In the genomic region with DNA sequence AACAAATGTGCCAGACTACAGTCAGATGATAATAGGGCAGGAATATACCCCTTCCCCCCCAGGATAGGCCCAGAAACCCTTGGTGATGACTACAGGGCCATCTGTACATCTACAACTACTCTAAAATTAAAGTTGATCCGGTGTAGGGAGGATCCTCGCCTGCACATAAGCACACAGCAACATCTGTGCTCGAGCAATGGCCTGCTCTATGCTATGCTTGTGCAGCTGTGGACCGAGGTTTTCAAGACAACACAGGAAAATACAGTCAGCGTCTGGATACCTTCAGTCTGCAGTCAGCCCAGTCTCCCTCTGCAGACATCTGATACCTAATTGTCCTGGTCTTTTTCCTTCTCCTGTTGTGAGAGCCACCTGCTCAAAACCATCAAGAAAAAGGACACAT, we compare ENCODE assay signal across 22 mouse cellular contexts.
DNase-seq lines count a peak whose midpoint lies in the region; ATAC-seq and TF ChIP-seq lines count a peak whose summit lies in the region.
"Had no signal": no experiment of that assay in that cellular context is flagged by ENCODE, and none has a peak within 500 bp of the region (broad histone marks: within the 10 kb centered on the region; RNA-seq: fewer than 3 reads in every experiment).

No protein-coding gene starts in this region.

- peak; percentile 22; the same call in 1 of the 2 replicates for ATAC-seq in kidney, embryonic 15.5 days (replicated peaks; ENCODE audit: low FRiP score)
- peak; percentile 55; the same call in 1 of the 2 replicates for ATAC-seq in limb, embryonic 12.5 days (ENCODE audit: insufficient number of reproducible peaks, insufficient read depth, low FRiP score, low TSS enrichment, low read depth)
- no peak for ATAC-seq in midbrain, embryonic 15.5 days (replicated peaks)
- ATAC-seq: forebrain, embryonic 16.5 days; hindbrain, embryonic 16.5 days had no signal

- no peaks in the 10 kb centered on the region for H3K27me3 ChIP-seq in kidney, embryonic 15.5 days
- no peaks in the 10 kb centered on the region for H3K27me3 ChIP-seq in kidney, adult 2 months (replicated peaks; ENCODE audit: control insufficient read depth, insufficient read depth, low read length)
- H3K27me3 ChIP-seq in limb, embryonic 12.5 days = no peaks in the 10 kb centered on the region
- H3K27me3 ChIP-seq in midbrain, embryonic 15.5 days (replicated peaks) = no peaks in the 10 kb centered on the region
- H3K27me3 ChIP-seq: heart, embryonic 15.5 days; lung, embryonic 15.5 days; midbrain, embryonic 12.5 days had no signal

- no peak for TF ChIP-seq POLR2A in kidney, adult 2 months (IDR thresholded peaks at IDR 0.05; ENCODE audit: low read depth, low read length)

- no peak for DNase-seq in kidney, adult 2 months
- DNase-seq in forelimb bud, embryonic 11.5 days (ENCODE audit: low read depth, low spot score) = peak; percentile 32
- DNase-seq in testis, postnatal 10 days (ENCODE audit: low spot score) = no peak
- DNase-seq: B cell, adult 2 months; cerebellum, postnatal 14 days; kidney, adult 18-20 months; kidney, postnatal 14 days; retina, postnatal 1 day; right cerebral cortex, postnatal 14 days; thymus, postnatal 4 days had no signal

- peaks cover 11% of the 10 kb centered on the region; the same call in 1 of the 2 replicates for H3K4me1 ChIP-seq in kidney, embryonic 15.5 days
- no peaks in the 10 kb centered on the region; the same call in 1 of the 2 replicates for H3K4me1 ChIP-seq in kidney, adult 2 months (ENCODE audit: control insufficient read depth, insufficient read depth, low read length)
- H3K4me1 ChIP-seq in limb, embryonic 12.5 days (replicated peaks) = peaks cover 33% of the 10 kb centered on the region
- peaks cover 10% of the 10 kb centered on the region for H3K4me1 ChIP-seq in midbrain, embryonic 15.5 days

- no peak overlapping the region for H3K4me3 ChIP-seq in kidney, embryonic 15.5 days (replicated peaks)
- H3K4me3 ChIP-seq in kidney, adult 2 months (ENCODE audit: insufficient read depth, low read depth, low read length) = no peak overlapping the region
- H3K4me3 ChIP-seq in limb, embryonic 12.5 days (replicated peaks) = no peak overlapping the region
- H3K4me3 ChIP-seq in midbrain, embryonic 15.5 days = no peak overlapping the region
- H3K4me3 ChIP-seq: heart, embryonic 10.5 days; heart, embryonic 15.5 days; layer of hippocampus, adult 2 months; left cerebral cortex, adult 2 months; lung, embryonic 15.5 days; midbrain, embryonic 12.5 days had no signal

- no peak overlapping the region for H3K9ac ChIP-seq in kidney, embryonic 15.5 days
- no peak overlapping the region for H3K9ac ChIP-seq in limb, embryonic 12.5 days (replicated peaks)
- no peak overlapping the region for H3K9ac ChIP-seq in midbrain, embryonic 15.5 days
- H3K9ac ChIP-seq: heart, embryonic 15.5 days; lung, embryonic 15.5 days; midbrain, embryonic 12.5 days had no signal

- H3K4me2 ChIP-seq in kidney, embryonic 15.5 days = no peak overlapping the region
- H3K4me2 ChIP-seq in limb, embryonic 12.5 days = no peak overlapping the region
- H3K4me2 ChIP-seq in midbrain, embryonic 15.5 days = no peak overlapping the region
- H3K4me2 ChIP-seq: heart, embryonic 15.5 days; liver, embryonic 11.5 days; lung, embryonic 15.5 days; midbrain, embryonic 12.5 days had no signal

- no peaks in the 10 kb centered on the region for H3K9me3 ChIP-seq in kidney, embryonic 15.5 days (replicated peaks)
- H3K9me3 ChIP-seq in limb, embryonic 12.5 days = no peaks in the 10 kb centered on the region
- H3K9me3 ChIP-seq in midbrain, embryonic 15.5 days = no peaks in the 10 kb centered on the region
- H3K9me3 ChIP-seq: heart, embryonic 10.5 days; heart, embryonic 15.5 days; lung, embryonic 15.5 days; midbrain, embryonic 12.5 days had no signal

- TF ChIP-seq CTCF in kidney, adult 2 months (conservative IDR thresholded peaks at IDR 0.05; ENCODE audit: insufficient read depth, insufficient read length, low read depth, low read length) = no peak

- WGBS in kidney, embryonic 15.5 days = 50% methylated on average over 5 of the region's 5 CpGs
- WGBS in kidney, adult 2 months = 56% methylated on average over 5 of the region's 5 CpGs
- 39% methylated on average over 5 of the region's 5 CpGs for WGBS in limb, embryonic 12.5 days
- 73% methylated on average over 5 of the region's 5 CpGs for WGBS in midbrain, embryonic 15.5 days

- no peak overlapping the region for H3K27ac ChIP-seq in kidney, embryonic 15.5 days
- H3K27ac ChIP-seq in kidney, adult 2 months (ENCODE audit: insufficient read depth, low read depth, low read length) = no peak overlapping the region
- peak overlapping the region; percentile 64 for H3K27ac ChIP-seq in limb, embryonic 12.5 days
- H3K27ac ChIP-seq in midbrain, embryonic 15.5 days = no peak overlapping the region
- H3K27ac ChIP-seq: heart, embryonic 10.5 days; heart, embryonic 15.5 days; layer of hippocampus, adult 2 months; left cerebral cortex, adult 2 months; lung, embryonic 15.5 days; midbrain, embryonic 12.5 days had no signal

- no peaks in the 10 kb centered on the region for H3K36me3 ChIP-seq in kidney, embryonic 15.5 days
- H3K36me3 ChIP-seq in kidney, adult 2 months (ENCODE audit: control insufficient read depth, insufficient read depth, low read length) = no peaks in the 10 kb centered on the region
- no peaks in the 10 kb centered on the region for H3K36me3 ChIP-seq in limb, embryonic 12.5 days
- no peaks in the 10 kb centered on the region for H3K36me3 ChIP-seq in midbrain, embryonic 15.5 days (replicated peaks)
- H3K36me3 ChIP-seq: heart, embryonic 10.5 days; heart, embryonic 15.5 days; lung, embryonic 15.5 days; midbrain, embryonic 12.5 days had no signal
